Mouse (Mus musculus) small intestine, adult 2 months (tissue): ENCODE results near the gene Cngb1.

Experiments
- CTCF ChIP-seq: fragments of 200-500 bp; IDR thresholded peaks from 2 replicates; pipeline ENCODE4 v1.5.1; 2012; ENCODE audit warnings: low read depth, mild to moderate bottlenecking, control low read depth, inconsistent platforms, low read length, moderate library complexity, mixed read lengths; ENCODE audit not compliant: insufficient replicate concordance, insufficient read length; ENCODE audit errors: extremely low read depth
- POLR2A ChIP-seq: fragments of 200-500 bp; IDR thresholded peaks from 2 replicates; pipeline ENCODE4 v1.6.1; 2012; ENCODE audit warnings: low read depth, mild to moderate bottlenecking, control low read depth, inconsistent platforms, low read length, moderate library complexity

- TF ChIP-seq CTCF (no peak), POLR2A (no peak)
Measured at GRCm38 (mm10) chr8:95191497-95192175, 114.7 kb downstream of the Cngb1 start.
